Mouse (Mus musculus) Patski (cell line): ENCODE measurements at regions not wholly inside any gene's neighbourhood (a gene's known extent, or its start where the extent isn't known, plus 50 kb on each side); places are given as distances from the start of the nearest gene placed in this dataset.

ENCODE experiments used
- ATAC-seq: fragments of 100-300 bp; one replicate; pipeline ENCODE4 v1.8.0; 2021
- CTCF ChIA-PET: fragments of 350-600 bp; sonication (Branson Sonifier 250); formaldehyde crosslinking; loops from one replicate; lab custom pipeline; 2022; ENCODE audit warnings: inconsistent platforms; lab: Charles Lee
- POLR2A ChIA-PET: fragments of 350-600 bp; sonication (Branson Sonifier 250); formaldehyde crosslinking; loops from one replicate; lab custom pipeline; 2022; ENCODE audit warnings: antibody characterized with exemption, inconsistent platforms; lab: Charles Lee
- DNase-seq: peaks from one replicate; pipeline ENCODE4 v3.0.0-alpha.2; 2011; ENCODE audit warnings: low read depth, low spot score
- H3K27me3 ChIP-seq: fragments of 371-371 bp; one replicate; pipeline ENCODE4 v1.5.1; 2021
- CTCF ChIP-seq: fragments of 100-300 bp; IDR thresholded peaks from one replicate; pipeline ENCODE4 v1.5.1; 2021
- in situ Hi-C: fragments of 300-500 bp; cut with MboI; formaldehyde crosslinking; loops from 3 replicates; pipeline ENCODE4 v1.11.1; 2018; ENCODE audit warnings: low pct_unique_long_range_greater_than_20kb, mixed read lengths

- no peak for DNase-seq
- CTCF ChIA-PET: interaction anchor here (1.1 to 1.9 kb wide), 2 partner anchors 15 to 22 kb away, joined by 3 to 4 read pairs; no protein-coding TSS in a partner anchor
- POLR2A ChIA-PET: no interaction called here
- TF ChIP-seq CTCF: no peak
- in situ Hi-C loops: no loop called here
- H3K27me3 ChIP-seq: no peaks in the 10 kb centered on the region
- no peak for ATAC-seq
Measured at GRCm38 (mm10) chr2:50568777-50569501, 272.3 kb upstream of the Mmadhc start.

GRCm38 (mm10) chr2:50567542-50567941, 270.9 kb upstream of the Mmadhc start:
- ATAC-seq (no peak), DNase-seq (no peak)
- no peak for TF ChIP-seq CTCF
- in situ Hi-C loops: no loop called here
- POLR2A ChIA-PET: interaction anchor here (0.7 kb wide), 1 partner anchor 8 kb away, joined by 3 read pairs; no protein-coding TSS in a partner anchor
- CTCF ChIA-PET: interaction anchor here (1.1 to 1.9 kb wide), 2 partner anchors 14 to 23 kb away, joined by 3 to 4 read pairs; no protein-coding TSS in a partner anchor
- H3K27me3 ChIP-seq: no peaks in the 10 kb centered on the region

- in situ Hi-C loops: no loop called here
- ChIA-PET POLR2A (interaction anchor here (0.6 to 0.7 kb wide), 2 partner anchors 270 to 1503 kb away, joined by 3 to 5 read pairs; no protein-coding TSS in a partner anchor), CTCF (interaction anchor here (1.6 kb wide), 1 partner anchor 14 kb away, joined by 4 read pairs; no protein-coding TSS in a partner anchor)
- DNase-seq (no peak), ATAC-seq (no peak)
- TF ChIP-seq CTCF: no peak
- H3K27me3 ChIP-seq: no peaks in the 10 kb centered on the region
Measured at GRCm38 (mm10) chr2:50554031-50554430, 257.4 kb upstream of the Mmadhc start.

- ChIA-PET CTCF (no interaction called here), POLR2A (no interaction called here)
- no peaks in the 10 kb centered on the region for H3K27me3 ChIP-seq
- no peak for TF ChIP-seq CTCF
- ATAC-seq (no peak), DNase-seq (no peak)
- in situ Hi-C loops: no loop called here
Measured at GRCm38 (mm10) chr2:50552437-50552836, 255.8 kb upstream of the Mmadhc start.

GRCm38 (mm10) chr2:50549871-50550270, 253.3 kb upstream of the Mmadhc start:
- POLR2A ChIA-PET: interaction anchor here (0.6 kb wide), 1 partner anchor 407 kb away, joined by 4 read pairs; no protein-coding TSS in a partner anchor
- no peak for TF ChIP-seq CTCF
- in situ Hi-C loops: no loop called here
- DNase-seq (no peak), ATAC-seq (no peak)
- CTCF ChIA-PET: interaction anchor here (1.4 kb wide), 1 partner anchor 10 kb away, joined by 3 read pairs; no protein-coding TSS in a partner anchor
- H3K27me3 ChIP-seq: no peaks in the 10 kb centered on the region

GRCm38 (mm10) chr2:50539741-50540441, 243.3 kb upstream of the Mmadhc start:
- ChIA-PET CTCF (no interaction called here), POLR2A (interaction anchor here (0.6 kb wide), 1 partner anchor 176 kb away, joined by 3 read pairs; no protein-coding TSS in a partner anchor)
- TF ChIP-seq CTCF: no peak
- DNase-seq: no peak
- no peaks in the 10 kb centered on the region for H3K27me3 ChIP-seq
- in situ Hi-C loops: no loop called here
- no peak for ATAC-seq

GRCm38 (mm10) chr2:50538068-50538467, 241.5 kb upstream of the Mmadhc start:
- no peaks in the 10 kb centered on the region for H3K27me3 ChIP-seq
- ATAC-seq (no peak), DNase-seq (no peak)
- ChIA-PET CTCF (interaction anchor here (0.8 kb wide), 1 partner anchor 8 kb away, joined by 3 read pairs; no protein-coding TSS in a partner anchor), POLR2A (no interaction called here)
- no peak for TF ChIP-seq CTCF
- in situ Hi-C loops: no loop called here

GRCm38 (mm10) chr2:50535085-50535878, 238.7 kb upstream of the Mmadhc start:
- POLR2A ChIA-PET: no interaction called here
- ATAC-seq: no peak
- DNase-seq: no peak
- in situ Hi-C loops: no loop called here
- H3K27me3 ChIP-seq: no peaks in the 10 kb centered on the region
- no peak for TF ChIP-seq CTCF
- CTCF ChIA-PET: no interaction called here

GRCm38 (mm10) chr2:50533702-50534101, 237.1 kb upstream of the Mmadhc start:
- ChIA-PET CTCF (interaction anchor here (1.1 to 4.0 kb wide), 2 partner anchors 15 to 27 kb away, joined by 3 to 16 read pairs; no protein-coding TSS in a partner anchor), POLR2A (no interaction called here)
- in situ Hi-C loops: no loop called here
- no peak for TF ChIP-seq CTCF
- ATAC-seq (no peak), DNase-seq (no peak)
- H3K27me3 ChIP-seq: no peaks in the 10 kb centered on the region

GRCm38 (mm10) chr2:50527425-50527824, 230.8 kb upstream of the Mmadhc start:
- no peaks in the 10 kb centered on the region for H3K27me3 ChIP-seq
- in situ Hi-C loops: loop anchor here (10.0 kb wide), 1 partner anchor 617 kb away; the partner anchor contains the start of gene Rnd3
- no peak for ATAC-seq
- CTCF ChIA-PET: no interaction called here
- POLR2A ChIA-PET: no interaction called here
- no peak for TF ChIP-seq CTCF
- DNase-seq: no peak
